Mouse (Mus musculus): Measurements from ENCODE around the gene Fsd1. TPM values are rescaled to one million over a fixed set of nuclear protein-coding genes. Genes with fewer than 3 reads are reported as not detected.

The Fsd1 gene
- total and polyA plus RNA-seq, 2 experiments from 2014 or later, result 106 to 169 TPM

DNA sequence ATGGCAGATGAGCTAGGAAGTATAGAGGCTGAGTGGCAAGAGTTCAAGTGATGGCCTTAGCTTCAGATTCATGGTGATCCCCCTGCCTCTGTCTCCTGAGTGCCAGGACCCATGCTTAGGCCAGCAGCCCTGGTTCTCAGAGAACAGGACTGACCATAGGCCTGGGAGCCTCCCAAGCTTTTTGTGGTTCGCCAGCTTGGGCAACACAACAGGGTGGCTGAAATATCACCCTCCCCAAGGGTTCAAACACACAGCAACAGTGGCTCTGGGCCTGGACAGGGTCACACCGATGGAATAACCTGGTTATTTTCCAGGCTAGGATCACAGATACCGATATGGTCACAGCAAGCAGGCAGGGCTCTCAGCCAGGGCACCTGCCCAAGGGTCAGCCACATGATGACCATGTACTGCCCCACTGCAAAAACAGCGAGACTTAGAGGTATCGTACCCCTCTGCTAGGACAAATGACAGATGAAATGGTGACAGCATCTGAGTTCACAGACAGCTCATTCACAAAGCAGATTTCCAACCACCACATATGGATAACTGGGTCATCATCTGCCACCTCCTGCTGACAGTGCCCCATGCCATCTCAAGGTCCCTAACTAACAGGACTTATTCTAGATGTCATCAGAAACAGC, 41.6 kb downstream of the Fsd1 start:
- Histone ChIP-seq H3K4me2 (ENCODE audit: low read depth) (no peak overlapping the region), H3K27me3 (ENCODE audit: insufficient read depth, low read length) (no peaks in the 10 kb centered on the region), H3K27ac (ENCODE audit: low read depth, low read length) (no peak overlapping the region), H3K4me1 (ENCODE audit: insufficient read depth) (no peaks in the 10 kb centered on the region), H3K36me3 (ENCODE audit: insufficient read depth) (peaks cover 3% of the 10 kb centered on the region; the same call in 1 of the 2 replicates), H3K9ac (no peak overlapping the region), H3K4me3 (ENCODE audit: low read depth, low read length) (no peak overlapping the region), H3K9me3 (ENCODE audit: low read length) (no peaks in the 10 kb centered on the region)
- ATAC-seq (no peak), DNase-seq (no peak)
- WGBS, result 91% methylated on average over 5 of the region's 5 CpGs
- no peak for TF ChIP-seq CTCF (IDR thresholded peaks at IDR 0.05; ENCODE audit: low read depth)

GRCm38 (mm10) chr17:56030238-56030870, 44.0 kb downstream of the Fsd1 start:
- no peak overlapping the region for H3K4me2 ChIP-seq (ENCODE audit: low read depth)
- no peak overlapping the region for H3K4me3 ChIP-seq (ENCODE audit: low read depth, low read length)
- no peaks in the 10 kb centered on the region for H3K27me3 ChIP-seq (ENCODE audit: insufficient read depth, low read length)
- no peak for DNase-seq
- TF ChIP-seq CTCF (IDR thresholded peaks at IDR 0.05; ENCODE audit: low read depth), result no peak
- peak; percentile 9; the same call in 1 of the 2 replicates for ATAC-seq
- no peak overlapping the region for H3K9ac ChIP-seq
- H3K27ac ChIP-seq (ENCODE audit: low read depth, low read length), result no peak overlapping the region
- peaks cover 12% of the 10 kb centered on the region for H3K36me3 ChIP-seq (ENCODE audit: insufficient read depth)
- no peaks in the 10 kb centered on the region for H3K9me3 ChIP-seq (ENCODE audit: low read length)
- WGBS, result 86% methylated on average over 9 of the region's 9 CpGs
- H3K4me1 ChIP-seq (ENCODE audit: insufficient read depth), result no peaks in the 10 kb centered on the region; the same call in 1 of the 2 replicates

GRCm38 (mm10) chr17:56030919-56031318, 44.6 kb downstream of the Fsd1 start:
- Histone ChIP-seq H3K36me3 (ENCODE audit: insufficient read depth) (peaks cover 12% of the 10 kb centered on the region), H3K27me3 (ENCODE audit: insufficient read depth, low read length) (no peaks in the 10 kb centered on the region), H3K4me3 (ENCODE audit: low read depth, low read length) (no peak overlapping the region), H3K4me2 (ENCODE audit: low read depth) (no peak overlapping the region), H3K27ac (ENCODE audit: low read depth, low read length) (no peak overlapping the region), H3K9me3 (ENCODE audit: low read length) (no peaks in the 10 kb centered on the region), H3K9ac (no peak overlapping the region), H3K4me1 (ENCODE audit: insufficient read depth) (peaks cover 2% of the 10 kb centered on the region; the same call in 1 of the 2 replicates)
- DNase-seq, result no peak
- 61% methylated on average over 5 of the region's 5 CpGs for WGBS
- ATAC-seq, result no peak
- TF ChIP-seq CTCF (IDR thresholded peaks at IDR 0.05; ENCODE audit: low read depth), result 0 out of 2 replicates have a peak, but pooled peaks have one; percentile 9

- 92% methylated on average over 7 of the region's 7 CpGs for WGBS
- Histone ChIP-seq H3K4me2 (ENCODE audit: low read depth) (no peak overlapping the region), H3K27me3 (ENCODE audit: insufficient read depth, low read length) (no peaks in the 10 kb centered on the region), H3K4me3 (ENCODE audit: low read depth, low read length) (no peak overlapping the region), H3K9me3 (ENCODE audit: low read length) (no peaks in the 10 kb centered on the region), H3K36me3 (ENCODE audit: insufficient read depth) (peaks cover 12% of the 10 kb centered on the region), H3K4me1 (ENCODE audit: insufficient read depth) (peaks cover 2% of the 10 kb centered on the region; the same call in 1 of the 2 replicates), H3K9ac (no peak overlapping the region), H3K27ac (ENCODE audit: low read depth, low read length) (no peak overlapping the region)
- DNase-seq, result no peak
- TF ChIP-seq CTCF (IDR thresholded peaks at IDR 0.05; ENCODE audit: low read depth), result no peak
- ATAC-seq, result no peak
Measured at GRCm38 (mm10) chr17:56031431-56031830, 45.1 kb downstream of the Fsd1 start.

GRCm38 (mm10) chr17:56032127-56032733, 45.9 kb downstream of the Fsd1 start:
- no peak for ATAC-seq
- peaks cover 2% of the 10 kb centered on the region; the same call in 1 of the 2 replicates for H3K4me1 ChIP-seq (ENCODE audit: insufficient read depth)
- H3K27ac ChIP-seq (ENCODE audit: low read depth, low read length), result no peak overlapping the region
- H3K36me3 ChIP-seq (ENCODE audit: insufficient read depth), result peaks cover 12% of the 10 kb centered on the region
- no peak for TF ChIP-seq CTCF (IDR thresholded peaks at IDR 0.05; ENCODE audit: low read depth)
- H3K27me3 ChIP-seq (ENCODE audit: insufficient read depth, low read length), result no peaks in the 10 kb centered on the region
- no peak overlapping the region for H3K9ac ChIP-seq
- DNase-seq, result no peak
- no peaks in the 10 kb centered on the region for H3K9me3 ChIP-seq (ENCODE audit: low read length)
- no peak overlapping the region for H3K4me3 ChIP-seq (ENCODE audit: low read depth, low read length)
- WGBS, result 76% methylated on average over 6 of the region's 6 CpGs
- no peak overlapping the region for H3K4me2 ChIP-seq (ENCODE audit: low read depth)

DNA sequence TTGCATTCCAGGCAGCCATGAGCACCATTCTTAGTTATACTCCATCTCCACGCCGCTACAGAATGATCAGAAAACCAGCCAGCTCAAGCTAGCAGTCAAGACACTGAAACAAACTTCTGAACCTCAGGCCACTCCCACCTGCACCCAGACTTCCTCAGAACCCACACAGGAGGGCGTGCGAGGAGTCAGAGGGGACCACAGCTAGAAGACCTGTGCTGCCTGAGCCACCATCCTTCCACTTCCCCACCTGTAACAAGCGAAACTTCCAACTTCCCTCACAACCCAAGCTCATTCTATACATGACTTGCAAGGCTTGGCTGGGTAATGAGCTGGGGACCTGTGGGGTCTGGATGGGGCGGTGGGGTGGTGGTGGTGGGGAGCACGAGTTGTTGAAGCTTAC, 46.5 kb downstream of the Fsd1 start:
- TF ChIP-seq CTCF (IDR thresholded peaks at IDR 0.05; ENCODE audit: low read depth), result no peak
- H3K27me3 ChIP-seq (ENCODE audit: insufficient read depth, low read length), result no peaks in the 10 kb centered on the region
- H3K4me1 ChIP-seq (ENCODE audit: insufficient read depth), result peaks cover 2% of the 10 kb centered on the region; the same call in 1 of the 2 replicates
- WGBS, result 77% methylated on average over 7 of the region's 7 CpGs
- H3K9ac ChIP-seq, result peak overlapping the region; percentile 6; the same call in 1 of the 2 replicates
- DNase-seq, result no peak
- H3K4me2 ChIP-seq (ENCODE audit: low read depth), result no peak overlapping the region
- no peak for ATAC-seq
- peaks cover 12% of the 10 kb centered on the region for H3K36me3 ChIP-seq (ENCODE audit: insufficient read depth)
- no peak overlapping the region for H3K27ac ChIP-seq (ENCODE audit: low read depth, low read length)
- no peaks in the 10 kb centered on the region for H3K9me3 ChIP-seq (ENCODE audit: low read length)
- no peak overlapping the region for H3K4me3 ChIP-seq (ENCODE audit: low read depth, low read length)
